Mouse (Mus musculus) embryonic facial prominence, embryonic 11.5 days (tissue): ENCODE measurements around the gene Wipf2. TPM values are rescaled to one million over a fixed set of nuclear protein-coding genes. Genes with fewer than 3 reads are reported as not detected.

Source experiments
- ATAC-seq: fragments of 200-750 bp; cut with Nextera tagmentation; replicated peaks from 2 replicates; pipeline ENCODE4 v1.8.0; 2017; ENCODE audit warnings: low read depth; ENCODE audit not compliant: insufficient number of reproducible peaks, low FRiP score, low TSS enrichment
- DNase-seq: peaks from one replicate; pipeline ENCODE4 v3.0.0-alpha.2; 2015; ENCODE audit warnings: low spot score
- H3K27ac ChIP-seq: fragments of 300-500 bp; sonication (generic); replicated peaks from 2 replicates; pipeline ENCODE4 v1.5.1; 2014; ENCODE audit warnings: mild to moderate bottlenecking, low read depth, low read length, control low read depth
- H3K27me3 ChIP-seq: fragments of 300-500 bp; sonication (generic); 2 replicates; pipeline ENCODE4 v1.6.1; 2014; ENCODE audit warnings: mild to moderate bottlenecking, low read length, moderate library complexity, mixed read lengths; ENCODE audit not compliant: control insufficient read depth, insufficient read depth
- H3K36me3 ChIP-seq: fragments of 300-500 bp; sonication (generic); replicated peaks from 2 replicates; pipeline ENCODE4 v1.6.1; 2014; ENCODE audit warnings: low read depth, mild to moderate bottlenecking, low read length, moderate library complexity, mixed read lengths; ENCODE audit not compliant: control insufficient read depth, insufficient read depth
- H3K4me1 ChIP-seq: fragments of 300-500 bp; sonication (generic); 2 replicates; pipeline ENCODE4 v1.6.1; 2014; ENCODE audit warnings: low read length, mixed read lengths; ENCODE audit not compliant: control insufficient read depth, insufficient read depth
- H3K4me2 ChIP-seq: fragments of 300-500 bp; sonication (generic); 2 replicates; pipeline ENCODE4 v1.6.1; 2014; ENCODE audit warnings: low read depth, mild to moderate bottlenecking, control low read depth, low read length, moderate library complexity
- H3K4me3 ChIP-seq: fragments of 300-500 bp; sonication (generic); 2 replicates; pipeline ENCODE4 v1.5.1; 2014; ENCODE audit warnings: low read depth, low read length, control low read depth
- H3K9ac ChIP-seq: fragments of 300-500 bp; sonication (generic); replicated peaks from 2 replicates; pipeline ENCODE4 v1.6.1; 2014; ENCODE audit warnings: mild to moderate bottlenecking, control low read depth, low read length
- H3K9me3 ChIP-seq: fragments of 300-500 bp; sonication (generic); replicated peaks from 2 replicates; pipeline ENCODE4 v1.6.1; 2016; ENCODE audit warnings: mild to moderate bottlenecking, low read length, inconsistent platforms, mixed read lengths; ENCODE audit not compliant: control insufficient read depth
- WGBS: fragments of 180-500 bp; shearing (Covaris S2); extraction: QIAGEN DNeasy Blood & Tissue Kit; methylation state at CpG from one replicate; pipeline ENCODE4 v1.1.7; 2014; 5-methylcytosine and 5-hydroxymethylcytosine counted together
- polyA plus RNA-seq: library from polyadenylated mRNA; unstranded; fragments of >200 nt; fragmentation: Nextera tagmentation; extraction: Ambion mirVana; gene quantifications from 2 replicates; pipeline ENCODE4 v1.2.1, GENCODE M21; 2014

Gene Wipf2
- polyA plus RNA-seq, 1 experiment from 2014 or later: 4.6 TPM

GRCm38 (mm10) chr11:98947969-98948569, 84.6 kb downstream of the Wipf2 start:
- Histone ChIP-seq H3K4me3 (no peak overlapping the region), H3K36me3 (no peaks in the 10 kb centered on the region; the same call in 1 of the 2 replicates), H3K4me2 (no peak overlapping the region), H3K27ac (no peak overlapping the region), H3K9me3 (no peaks in the 10 kb centered on the region), H3K4me1 (peaks cover 14% of the 10 kb centered on the region), H3K9ac (no peak overlapping the region), H3K27me3 (no peaks in the 10 kb centered on the region)
- 87% methylated on average over 18 of the region's 18 CpGs for WGBS
- ATAC-seq (no peak), DNase-seq (no peak)

GRCm38 (mm10) chr11:98949242-98949957, 86.0 kb downstream of the Wipf2 start:
- no peaks in the 10 kb centered on the region for H3K27me3 ChIP-seq
- peaks cover 9% of the 10 kb centered on the region for H3K4me1 ChIP-seq
- WGBS: 76% methylated on average over 12 of the region's 12 CpGs
- H3K4me3 ChIP-seq: no peak overlapping the region
- H3K9me3 ChIP-seq: no peaks in the 10 kb centered on the region
- no peak for ATAC-seq
- H3K9ac ChIP-seq: no peak overlapping the region
- H3K36me3 ChIP-seq: no peaks in the 10 kb centered on the region; the same call in 1 of the 2 replicates
- no peak for DNase-seq
- no peak overlapping the region for H3K4me2 ChIP-seq
- no peak overlapping the region for H3K27ac ChIP-seq

GRCm38 (mm10) chr11:98949958-98950460, 86.6 kb downstream of the Wipf2 start:
- H3K9me3 ChIP-seq: no peaks in the 10 kb centered on the region
- H3K27me3 ChIP-seq: no peaks in the 10 kb centered on the region
- DNase-seq: no peak
- H3K4me2 ChIP-seq: no peak overlapping the region
- H3K9ac ChIP-seq: no peak overlapping the region
- no peak for ATAC-seq
- H3K36me3 ChIP-seq: no peaks in the 10 kb centered on the region; the same call in 1 of the 2 replicates
- no peak overlapping the region for H3K27ac ChIP-seq
- peaks cover 13% of the 10 kb centered on the region for H3K4me1 ChIP-seq
- no peak overlapping the region for H3K4me3 ChIP-seq
- 77% methylated on average over 7 of the region's 7 CpGs for WGBS

GRCm38 (mm10) chr11:98950484-98950883, 87.0 kb downstream of the Wipf2 start:
- DNase-seq: no peak
- peaks cover 14% of the 10 kb centered on the region for H3K4me1 ChIP-seq
- H3K9ac ChIP-seq: no peak overlapping the region
- H3K4me2 ChIP-seq: no peak overlapping the region
- H3K27me3 ChIP-seq: no peaks in the 10 kb centered on the region
- ATAC-seq: no peak
- H3K27ac ChIP-seq: no peak overlapping the region
- H3K4me3 ChIP-seq: no peak overlapping the region
- no peaks in the 10 kb centered on the region; the same call in 1 of the 2 replicates for H3K36me3 ChIP-seq
- WGBS: 86% methylated on average over 8 of the region's 9 CpGs
- no peaks in the 10 kb centered on the region for H3K9me3 ChIP-seq

GRCm38 (mm10) chr11:98951026-98951906, 87.8 kb downstream of the Wipf2 start:
- no peak overlapping the region for H3K4me2 ChIP-seq
- 73% methylated on average over 15 of the region's 16 CpGs for WGBS
- no peak overlapping the region for H3K9ac ChIP-seq
- no peaks in the 10 kb centered on the region for H3K9me3 ChIP-seq
- H3K27ac ChIP-seq: no peak overlapping the region
- H3K36me3 ChIP-seq: no peaks in the 10 kb centered on the region; the same call in 1 of the 2 replicates
- ATAC-seq (no peak), DNase-seq (no peak)
- H3K4me3 ChIP-seq: no peak overlapping the region
- H3K4me1 ChIP-seq: peaks cover 14% of the 10 kb centered on the region
- H3K27me3 ChIP-seq: no peaks in the 10 kb centered on the region

GRCm38 (mm10) chr11:98952111-98952510, 88.7 kb downstream of the Wipf2 start:
- Histone ChIP-seq H3K4me2 (no peak overlapping the region), H3K27me3 (no peaks in the 10 kb centered on the region), H3K9me3 (no peaks in the 10 kb centered on the region), H3K4me1 (peaks cover 14% of the 10 kb centered on the region), H3K36me3 (peaks cover 2% of the 10 kb centered on the region), H3K9ac (no peak overlapping the region), H3K4me3 (no peak overlapping the region), H3K27ac (no peak overlapping the region)
- WGBS: 82% methylated on average over 1 of the region's 1 CpGs
- ATAC-seq (no peak), DNase-seq (no peak)

GRCm38 (mm10) chr11:98952736-98953135, 89.3 kb downstream of the Wipf2 start:
- H3K4me1 ChIP-seq: peaks cover 14% of the 10 kb centered on the region
- H3K9ac ChIP-seq: no peak overlapping the region
- H3K27me3 ChIP-seq: no peaks in the 10 kb centered on the region
- WGBS: 69% methylated on average over 2 of the region's 2 CpGs
- no peak overlapping the region for H3K4me2 ChIP-seq
- H3K9me3 ChIP-seq: no peaks in the 10 kb centered on the region
- DNase-seq (no peak), ATAC-seq (no peak)
- H3K27ac ChIP-seq: no peak overlapping the region
- no peak overlapping the region for H3K4me3 ChIP-seq
- H3K36me3 ChIP-seq: peaks cover 2% of the 10 kb centered on the region
